Mouse (Mus musculus): ENCODE data around the gene Tead1.

GRCm38 (mm10) chr7:112750101-112750500, 71.0 kb downstream of the Tead1 start:
- TF ChIP-seq POLR2A (IDR thresholded peaks at IDR 0.05; ENCODE audit: insufficient read length, low read depth) (no peak), TCF12 (IDR thresholded peaks at IDR 0.05; ENCODE audit: insufficient read depth, poor library complexity, severe bottlenecking) (no peak)

Data from myocyte (in vitro differentiated cells).